Mouse (Mus musculus) hindbrain, embryonic 15.5 days (tissue): ENCODE results near the gene Sgo2b. TPM values are rescaled to one million over a fixed set of nuclear protein-coding genes. Genes with fewer than 3 reads are reported as not detected.
"Not testable (repeated sequence)": the region's sequence is repeated elsewhere in the genome, so short reads cannot be mapped to it uniquely, and the experiment has no call there.

Source experiments
- ATAC-seq: fragments of 200-750 bp; cut with Nextera tagmentation; 2 replicates; pipeline ENCODE4 v1.8.0; 2017; ENCODE audit warnings: low read depth, moderate number of reproducible peaks, moderate TSS enrichment; ENCODE audit not compliant: low FRiP score
- H3K27ac ChIP-seq: fragments of 300-500 bp; sonication (generic); replicated peaks from 2 replicates; pipeline ENCODE4 v1.5.1; 2015; ENCODE audit warnings: mild to moderate bottlenecking, inconsistent platforms
- H3K27me3 ChIP-seq: fragments of 300-500 bp; sonication (generic); 2 replicates; pipeline ENCODE4 v1.6.1; 2015; ENCODE audit warnings: control low read depth, inconsistent platforms
- H3K36me3 ChIP-seq: fragments of 300-500 bp; sonication (generic); 2 replicates; pipeline ENCODE4 v1.6.1; 2015; ENCODE audit warnings: control low read depth, inconsistent platforms
- H3K4me1 ChIP-seq: fragments of 300-500 bp; sonication (generic); replicated peaks from 2 replicates; pipeline ENCODE4 v1.6.1; 2015; ENCODE audit warnings: control low read depth, inconsistent platforms
- H3K4me2 ChIP-seq: fragments of 300-500 bp; sonication (generic); 2 replicates; pipeline ENCODE4 v1.6.1; 2015; ENCODE audit warnings: moderate library complexity, mild to moderate bottlenecking, inconsistent platforms
- H3K4me3 ChIP-seq: fragments of 300-500 bp; sonication (generic); 2 replicates; pipeline ENCODE4 v1.5.1; 2015; ENCODE audit warnings: mild to moderate bottlenecking, inconsistent platforms
- H3K9ac ChIP-seq: fragments of 300-500 bp; sonication (generic); 2 replicates; pipeline ENCODE4 v1.6.1; 2015; ENCODE audit warnings: inconsistent platforms
- H3K9me3 ChIP-seq: fragments of 300-500 bp; sonication (generic); 2 replicates; pipeline ENCODE4 v1.6.1; 2016; ENCODE audit warnings: control low read depth, inconsistent platforms
- WGBS: fragments of 180-500 bp; shearing (Covaris S2); methylation state at CpG from one replicate; pipeline ENCODE4 v1.1.7; 2015; 5-methylcytosine and 5-hydroxymethylcytosine counted together
- polyA plus RNA-seq: library from polyadenylated mRNA; unstranded; fragments of >200 nt; fragmentation: Nextera tagmentation; extraction: Ambion mirVana; gene quantifications from 2 replicates; pipeline ENCODE4 v1.2.1, GENCODE M21; 2015

Sgo2b gene
- polyA plus RNA-seq = 0.08 and 0.09 TPM in 2 replicates

DNA sequence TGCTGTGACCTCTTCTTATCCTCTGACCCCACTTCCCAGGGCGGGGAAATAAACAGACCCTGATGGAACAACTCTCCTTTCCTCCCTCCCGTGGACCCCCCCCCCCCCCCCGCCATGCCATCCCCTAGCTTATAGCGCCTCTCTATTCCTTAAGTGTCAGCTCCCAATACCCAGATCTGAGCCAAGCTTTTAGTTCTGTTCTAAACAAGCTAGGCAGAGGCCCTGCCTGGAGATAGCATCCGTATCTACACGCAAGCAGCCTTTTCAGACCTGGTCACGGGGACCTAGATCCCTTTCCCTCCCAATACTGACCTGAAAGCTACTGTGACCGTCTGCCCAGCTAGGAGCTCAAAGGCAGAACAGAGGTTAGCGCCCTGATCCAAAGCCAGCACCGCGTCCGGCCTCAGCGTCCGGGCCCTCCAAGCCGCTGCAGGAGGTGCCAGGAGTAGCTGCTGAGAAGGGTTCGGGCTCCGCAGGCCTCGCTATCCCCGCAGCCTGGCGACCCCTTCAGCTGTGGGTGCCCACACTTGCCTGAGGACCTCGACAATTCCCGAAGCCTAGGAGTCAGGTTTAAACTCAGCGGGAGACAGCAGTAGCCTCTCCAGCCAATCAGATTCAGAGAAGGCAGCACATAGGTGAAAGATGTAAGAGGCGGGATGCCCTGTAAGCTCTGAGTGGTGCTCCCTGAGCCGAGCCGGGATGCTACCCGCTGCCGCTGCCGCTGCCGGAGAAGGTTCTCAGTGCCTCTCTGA, at the start of gene Sgo2b:
Sgo2b (minus strand) TSS at position 623 of the 752 bp plus-strand sequence.
- Histone ChIP-seq H3K9me3 (no peaks in the 10 kb centered on the region), H3K27ac (no peak within 1 kb of the TSS), H3K4me1 (0 out of 2 replicates have a peak, but pooled peaks cover 3% of the 10 kb centered on the region), H3K4me2 (peak within 1 kb of the TSS; percentile 88), H3K4me3 (peak within 1 kb of the TSS; percentile 41), H3K9ac (peak within 1 kb of the TSS; percentile 42), H3K27me3 (no peaks in the 10 kb centered on the region), H3K36me3 (no peaks in the 10 kb centered on the region)
- WGBS = 6% methylated on average over 28 of the region's 30 CpGs
- peak; percentile 76 for ATAC-seq

DNA sequence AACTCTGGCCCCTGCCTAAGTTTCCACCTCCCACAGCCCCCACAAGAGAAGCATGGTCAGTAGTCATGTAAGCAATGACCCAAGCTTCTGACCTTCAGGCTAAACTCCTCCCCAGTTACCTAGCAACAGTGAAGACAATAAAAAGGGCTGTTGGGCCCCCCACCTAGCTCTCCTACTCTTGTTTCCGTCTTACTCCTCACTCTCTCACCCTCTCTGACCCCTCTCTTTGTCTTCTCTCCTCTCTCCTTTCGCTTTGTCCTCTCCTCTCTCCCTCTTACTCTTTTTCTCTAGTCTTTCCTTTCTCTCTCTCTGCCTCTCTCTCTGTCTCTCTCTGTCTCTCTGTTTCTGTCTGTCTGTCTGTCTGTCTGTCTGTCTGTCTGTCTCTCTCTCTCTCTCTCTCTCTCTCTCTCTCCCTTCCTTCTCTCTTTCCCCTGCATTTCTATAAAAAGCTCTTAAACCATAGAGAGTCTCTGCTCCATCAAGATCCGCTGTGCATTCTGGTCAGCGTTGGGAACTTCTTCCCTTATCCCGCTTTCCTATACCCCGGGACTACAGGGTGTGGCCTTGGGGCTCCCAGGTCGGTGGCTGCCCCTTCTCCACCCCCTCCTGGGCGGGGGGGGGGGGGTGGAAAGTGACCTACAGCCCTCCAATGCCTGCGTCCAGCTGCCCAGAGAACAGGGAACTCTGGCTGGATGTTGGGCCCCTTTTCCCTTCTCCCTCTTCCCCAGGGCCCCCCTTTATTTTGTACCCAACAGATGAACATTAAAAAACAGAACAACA, 18.8 kb upstream of the Sgo2b start:
- WGBS = 22% methylated on average over 9 of the region's 9 CpGs
- not testable (repeated sequence) for H3K9me3 ChIP-seq, H3K4me2 ChIP-seq, H3K9ac ChIP-seq, H3K4me1 ChIP-seq, H3K4me3 ChIP-seq, H3K27ac ChIP-seq, H3K36me3 ChIP-seq, ATAC-seq, H3K27me3 ChIP-seq

DNA sequence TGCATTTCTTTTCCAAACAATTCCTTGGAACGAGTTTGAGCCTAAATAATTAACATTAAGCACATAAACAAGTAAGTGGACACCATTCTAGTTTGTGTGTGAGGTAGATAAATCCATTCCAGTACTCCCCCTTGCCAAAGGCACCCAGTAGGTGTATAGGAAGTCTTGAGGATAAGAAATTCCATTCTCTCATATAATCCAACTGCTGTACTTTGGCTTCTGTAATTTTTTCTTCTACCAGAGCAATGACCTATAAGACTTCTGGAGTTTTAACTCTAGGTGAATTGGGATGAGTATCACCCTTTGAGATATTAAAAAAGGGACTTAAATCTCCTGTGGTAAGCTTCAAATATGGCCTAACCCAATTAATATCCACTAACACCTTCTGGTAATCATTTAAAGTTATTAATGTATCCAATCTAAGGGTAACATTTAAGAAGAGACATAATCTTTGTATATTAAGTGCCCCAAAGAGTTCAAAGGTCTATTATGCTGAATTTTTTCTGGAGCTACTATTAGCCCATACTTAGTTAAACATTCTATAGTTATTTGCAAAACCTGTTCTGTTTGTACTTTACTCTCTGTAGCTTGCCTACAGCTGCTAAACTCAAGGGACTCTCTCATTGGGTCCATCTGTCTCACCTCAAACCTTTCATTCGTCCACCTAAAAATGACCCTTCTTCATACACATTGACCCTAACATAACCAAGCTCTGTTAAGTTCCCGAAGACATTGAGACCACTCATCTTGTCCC, 9.2 kb upstream of the Sgo2b start:
- Histone ChIP-seq H3K36me3 (no peaks in the 10 kb centered on the region), H3K27ac (no peak overlapping the region), H3K27me3 (no peaks in the 10 kb centered on the region), H3K4me1 (no peaks in the 10 kb centered on the region), H3K9ac (no peak overlapping the region), H3K4me3 (no peak overlapping the region), H3K9me3 (no peaks in the 10 kb centered on the region), H3K4me2 (no peak overlapping the region)
- WGBS = 82% methylated on average over 3 of the region's 3 CpGs
- no peak for ATAC-seq

DNA sequence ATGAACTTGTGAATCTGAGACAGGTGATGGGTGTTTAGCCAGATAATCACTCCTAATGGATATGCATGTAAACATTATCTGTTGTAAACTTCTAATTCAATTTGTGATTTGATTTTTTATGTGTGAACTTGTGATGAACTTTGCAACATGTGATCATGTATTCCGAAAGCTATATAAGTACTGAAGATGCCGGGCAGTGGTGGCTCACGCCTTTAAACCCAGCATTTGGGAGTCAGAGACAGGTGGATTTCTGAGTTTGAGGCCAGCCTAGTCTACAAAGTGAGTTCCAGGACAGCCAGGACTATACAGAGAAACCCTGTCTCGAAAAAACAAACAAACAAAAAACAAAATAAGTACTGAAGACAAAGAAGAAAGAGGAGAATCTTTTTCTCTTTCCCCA, 1.8 kb upstream of the Sgo2b start:
- H3K27me3 ChIP-seq, H3K27ac ChIP-seq, H3K9me3 ChIP-seq, H3K36me3 ChIP-seq, H3K4me1 ChIP-seq, ATAC-seq, H3K4me3 ChIP-seq, H3K9ac ChIP-seq, H3K4me2 ChIP-seq: not testable (repeated sequence)
- 90% methylated on average over 4 of the region's 4 CpGs for WGBS

DNA sequence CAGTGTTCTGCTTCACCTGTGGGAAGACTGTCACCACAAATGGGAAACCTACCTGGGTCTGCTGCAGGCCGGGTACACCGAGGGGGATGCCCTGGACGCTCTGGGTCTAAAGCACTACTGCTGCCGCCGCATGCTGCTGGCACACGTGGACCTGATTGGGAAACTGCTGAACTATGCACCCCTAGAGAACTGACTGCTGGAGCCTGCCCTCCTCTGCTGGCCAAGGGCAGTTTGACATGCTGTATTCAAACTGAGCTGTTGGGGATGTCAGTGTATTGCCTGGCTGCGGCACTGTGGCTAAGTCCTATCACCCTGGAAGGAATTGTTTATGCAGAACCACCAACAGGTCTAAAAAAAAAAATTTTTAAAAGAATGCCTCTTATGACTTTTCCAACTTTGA, 18.9 kb downstream of the Sgo2b start:
- H3K27ac ChIP-seq = no peak overlapping the region
- H3K4me3 ChIP-seq = no peak overlapping the region
- no peaks in the 10 kb centered on the region for H3K36me3 ChIP-seq
- H3K4me2 ChIP-seq = no peak overlapping the region
- H3K27me3 ChIP-seq = no peaks in the 10 kb centered on the region
- no peaks in the 10 kb centered on the region for H3K4me1 ChIP-seq
- 81% methylated on average over 7 of the region's 7 CpGs for whole genome bisulfite sequencing
- no peak for ATAC-seq
- no peak overlapping the region for H3K9ac ChIP-seq
- no peaks in the 10 kb centered on the region for H3K9me3 ChIP-seq

DNA sequence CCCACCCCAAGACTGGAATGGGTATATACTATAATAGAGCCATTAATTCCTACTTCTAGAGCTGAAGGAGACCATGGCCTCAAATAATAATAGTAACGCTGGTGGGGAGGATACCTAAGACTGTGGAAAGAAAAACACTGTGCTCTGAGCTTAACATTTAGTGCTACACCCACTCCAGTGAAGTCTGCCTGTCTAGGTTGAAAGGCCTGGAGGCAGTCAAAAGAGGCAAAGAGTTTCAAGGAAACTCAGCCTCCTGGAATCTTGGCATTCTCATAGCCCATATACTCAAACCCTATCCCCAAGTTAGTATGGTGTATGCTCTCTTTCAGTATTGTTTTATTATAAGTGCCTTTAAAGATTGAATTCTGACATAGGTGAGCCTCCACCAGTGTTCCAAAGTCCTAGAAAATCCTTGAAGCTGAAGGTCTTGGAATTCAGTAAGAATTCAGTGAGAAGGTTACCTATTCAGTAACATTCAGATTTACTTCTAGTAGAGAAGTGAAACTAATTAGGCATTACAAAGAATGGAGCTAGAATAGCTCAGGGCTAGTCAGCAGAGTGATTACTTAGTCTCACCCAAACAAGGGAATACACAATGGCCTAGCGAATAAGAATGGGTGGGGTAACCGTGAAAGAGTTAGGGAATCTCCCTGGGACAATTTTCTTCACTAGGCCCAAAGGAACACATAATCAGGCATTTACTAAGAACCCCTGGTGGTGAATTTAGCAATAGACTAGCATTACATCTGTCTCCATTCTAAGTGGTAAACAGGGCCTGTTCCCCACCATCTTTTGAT, 22.5 kb downstream of the Sgo2b start:
- H3K9me3 ChIP-seq = no peaks in the 10 kb centered on the region
- H3K4me2 ChIP-seq = no peak overlapping the region
- H3K27me3 ChIP-seq = no peaks in the 10 kb centered on the region
- ATAC-seq = no peak
- H3K27ac ChIP-seq = no peak overlapping the region
- no peaks in the 10 kb centered on the region for H3K4me1 ChIP-seq
- H3K9ac ChIP-seq = no peak overlapping the region
- H3K36me3 ChIP-seq = no peaks in the 10 kb centered on the region
- 55% methylated on average over 3 of the region's 3 CpGs for WGBS
- H3K4me3 ChIP-seq = no peak overlapping the region

DNA sequence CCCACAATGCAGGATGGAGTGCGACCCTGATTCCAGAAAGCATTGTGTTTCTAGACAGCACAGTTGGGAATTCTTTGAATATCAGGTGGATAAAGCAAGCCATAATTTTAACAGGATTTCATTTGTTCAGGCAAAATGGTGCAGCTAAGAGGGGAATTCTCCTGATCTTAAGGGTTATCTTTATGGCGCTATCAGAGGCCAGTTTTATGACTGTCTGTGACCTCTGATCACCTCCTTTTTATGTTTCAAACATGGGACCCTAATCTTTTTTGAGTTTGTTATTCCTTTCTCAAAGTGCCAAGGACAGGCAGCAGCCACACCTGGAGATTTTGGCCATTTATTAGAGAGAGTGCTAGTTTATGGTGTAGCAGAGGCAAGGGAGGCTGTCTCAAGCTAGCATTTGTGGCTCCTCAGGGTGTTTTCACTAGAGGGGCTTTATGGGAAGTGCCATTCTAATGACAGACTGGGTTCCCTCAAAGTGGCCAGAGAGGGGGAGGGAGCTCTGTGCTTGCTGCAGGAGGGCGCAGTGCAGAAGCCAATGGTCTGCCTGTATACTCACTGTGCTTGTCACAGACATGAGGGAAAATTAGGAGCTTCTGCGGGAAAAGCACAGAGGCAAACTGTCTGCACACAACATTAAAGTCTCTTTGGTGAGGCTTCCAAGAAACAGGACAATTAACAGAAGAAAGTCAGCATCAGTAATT, 30.6 kb downstream of the Sgo2b start:
- no peak for ATAC-seq

DNA sequence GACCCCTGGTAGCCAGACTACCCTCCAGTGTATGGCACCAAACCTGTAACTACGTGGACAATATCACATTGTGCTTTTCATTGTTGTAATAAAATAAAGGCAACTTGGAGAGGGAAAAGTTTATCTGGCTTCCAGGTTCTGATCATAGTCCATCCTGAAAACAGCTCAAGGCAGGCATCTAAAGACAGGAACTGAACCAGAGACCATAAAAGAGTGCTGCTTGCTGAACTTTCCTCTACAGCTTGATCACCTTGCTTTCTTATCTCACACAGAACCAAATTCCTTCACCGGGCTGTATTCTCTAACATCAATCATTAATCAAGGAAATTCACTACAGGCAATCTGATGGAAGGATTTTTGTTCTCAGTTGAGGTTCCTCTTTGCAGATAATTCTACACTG, 57.0 kb downstream of the Sgo2b start:
- no peak for ATAC-seq
- Histone ChIP-seq H3K4me1 (no peaks in the 10 kb centered on the region), H3K4me3 (no peak overlapping the region), H3K36me3 (no peaks in the 10 kb centered on the region), H3K27me3 (no peaks in the 10 kb centered on the region), H3K9ac (no peak overlapping the region), H3K9me3 (no peaks in the 10 kb centered on the region), H3K27ac (no peak overlapping the region), H3K4me2 (no peak overlapping the region)
- WGBS = 83% methylated on average over 2 of the region's 2 CpGs

More for the DNA sequence above, 30.6 kb downstream of the Sgo2b start:
- Histone ChIP-seq H3K9me3 (no peaks in the 10 kb centered on the region), H3K4me3 (no peak overlapping the region), H3K36me3 (no peaks in the 10 kb centered on the region), H3K27ac (no peak overlapping the region), H3K9ac (no peak overlapping the region), H3K27me3 (no peaks in the 10 kb centered on the region), H3K4me2 (no peak overlapping the region), H3K4me1 (no peaks in the 10 kb centered on the region)
- 70% methylated on average over 4 of the region's 4 CpGs for WGBS

DNA sequence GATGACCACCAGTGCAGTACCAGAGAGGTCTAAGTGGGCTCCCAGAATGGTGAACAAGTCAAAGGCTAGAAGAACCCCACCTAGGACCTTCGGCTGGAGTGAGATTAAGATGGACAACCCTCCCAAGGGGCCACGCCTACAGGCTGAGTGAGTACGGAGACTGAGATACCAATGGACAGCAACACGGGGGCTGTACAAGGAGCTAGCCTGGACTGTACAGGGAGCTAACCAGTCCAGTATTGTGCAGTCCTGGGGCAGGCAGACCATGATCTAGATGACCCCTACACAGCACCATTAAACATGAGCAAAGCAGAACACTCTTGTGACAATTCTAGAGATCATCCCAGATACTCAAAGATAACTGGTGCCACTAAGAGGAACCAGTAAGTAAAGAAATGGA, 73.7 kb downstream of the Sgo2b start:
- H3K36me3 ChIP-seq = no peaks in the 10 kb centered on the region
- 94% methylated on average over 4 of the region's 4 CpGs for WGBS
- no peak overlapping the region for H3K27ac ChIP-seq
- ATAC-seq = no peak; the same call in 1 of the 2 replicates
- H3K9ac ChIP-seq = no peak overlapping the region
- H3K4me1 ChIP-seq = no peaks in the 10 kb centered on the region
- H3K27me3 ChIP-seq = no peaks in the 10 kb centered on the region
- H3K9me3 ChIP-seq = no peaks in the 10 kb centered on the region
- H3K4me3 ChIP-seq = no peak overlapping the region
- H3K4me2 ChIP-seq = no peak overlapping the region

DNA sequence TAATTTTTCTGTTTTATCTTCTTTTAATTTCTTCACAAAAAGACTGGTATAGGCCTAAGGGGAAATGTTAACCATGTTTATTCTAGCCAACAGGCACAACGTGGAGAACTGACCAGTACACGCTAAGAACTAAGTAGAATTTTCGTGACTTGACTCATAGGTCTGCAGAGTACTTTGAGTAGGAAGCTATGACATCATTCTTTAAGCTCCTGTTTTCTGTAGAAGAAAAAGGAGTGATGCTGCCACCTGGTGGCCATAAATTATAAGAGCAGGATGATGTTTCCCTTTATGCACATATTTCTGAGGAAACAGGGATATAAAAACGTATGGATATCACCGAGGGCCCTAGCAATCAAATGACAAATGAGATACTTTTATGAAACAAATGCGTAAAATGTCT, 74.7 kb downstream of the Sgo2b start:
- Histone ChIP-seq H3K4me1 (no peaks in the 10 kb centered on the region), H3K27ac (no peak overlapping the region), H3K4me3 (no peak overlapping the region), H3K36me3 (no peaks in the 10 kb centered on the region), H3K4me2 (0 out of 2 replicates have a peak overlapping the region, but pooled peaks have one; percentile 19), H3K9ac (no peak overlapping the region), H3K27me3 (no peaks in the 10 kb centered on the region), H3K9me3 (no peaks in the 10 kb centered on the region)
- WGBS = 20% methylated on average over 6 of the region's 6 CpGs
- ATAC-seq = peak; percentile 86

DNA sequence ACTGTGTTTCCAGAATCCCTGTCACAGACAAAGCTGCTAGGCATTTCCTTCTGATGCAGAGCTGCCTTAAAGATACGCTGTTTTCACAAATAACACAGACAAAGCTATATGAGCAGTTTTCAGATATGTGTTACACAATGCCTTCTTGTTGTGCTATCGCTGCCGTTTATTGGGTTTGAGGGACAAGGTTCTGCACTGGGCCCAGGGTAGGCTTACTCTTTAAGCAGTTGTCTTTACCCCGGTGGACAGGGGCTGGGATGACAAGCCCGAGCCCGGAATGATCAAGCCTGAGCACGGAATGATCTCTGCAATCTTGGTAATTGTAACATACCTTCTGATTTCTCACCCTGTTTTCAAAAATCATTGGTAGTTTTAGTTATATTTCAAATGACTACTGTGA, 75.1 kb downstream of the Sgo2b start:
- Histone ChIP-seq H3K27ac (no peak overlapping the region), H3K36me3 (no peaks in the 10 kb centered on the region), H3K27me3 (no peaks in the 10 kb centered on the region), H3K4me3 (no peak overlapping the region), H3K9ac (no peak overlapping the region), H3K4me1 (no peaks in the 10 kb centered on the region), H3K9me3 (no peaks in the 10 kb centered on the region), H3K4me2 (no peak overlapping the region)
- WGBS = 87% methylated on average over 7 of the region's 7 CpGs
- ATAC-seq = peak; percentile 76
